Comparison of ENCODE assay signal across 9 mouse cellular contexts in genomic region chr10:111925489-111925860, GRCm38 (mm10). TPM values are rescaled to one million over a fixed set of nuclear protein-coding genes. Genes with fewer than 3 reads are reported as not detected.
DNase-seq lines count a peak whose midpoint lies in the region; ATAC-seq and TF ChIP-seq lines count a peak whose summit lies in the region.
"Had no signal": no experiment of that assay in that cellular context is flagged by ENCODE, and none has a peak within 500 bp of the region (broad histone marks: within the 10 kb centered on the region; RNA-seq: fewer than 3 reads in every experiment).

No protein-coding gene starts in this region.

- peak; percentile 82 for TF ChIP-seq CTCF in lung, postnatal 0 days (IDR thresholded peaks at IDR 0.05)

- H3K27ac ChIP-seq in hindbrain, embryonic 10.5 days = peak overlapping the region; percentile 85
- H3K27ac ChIP-seq in lung, postnatal 0 days (ENCODE audit: low read length) = no peak overlapping the region
- H3K27ac ChIP-seq: macrophage had no signal

- WGBS in hindbrain, embryonic 10.5 days = 2% methylated on average over 10 of the region's 10 CpGs
- 3% methylated on average over 10 of the region's 10 CpGs for WGBS in lung, postnatal 0 days

- H3K36me3 ChIP-seq in hindbrain, embryonic 10.5 days = no peaks in the 10 kb centered on the region
- H3K36me3 ChIP-seq in lung, postnatal 0 days (ENCODE audit: insufficient read depth, low read length) = no peaks in the 10 kb centered on the region

- peak overlapping the region; percentile 41 for H3K4me2 ChIP-seq in lung, postnatal 0 days (replicated peaks; ENCODE audit: low read depth, low read length)

- peaks cover 14% of the 10 kb centered on the region for H3K27me3 ChIP-seq in hindbrain, embryonic 10.5 days (ENCODE audit: insufficient read depth, poor library complexity, severe bottlenecking)
- no peaks in the 10 kb centered on the region for H3K27me3 ChIP-seq in lung, postnatal 0 days (replicated peaks; ENCODE audit: insufficient read depth, low read length)

- peaks cover 41% of the 10 kb centered on the region for H3K4me1 ChIP-seq in hindbrain, embryonic 10.5 days (replicated peaks)
- H3K4me1 ChIP-seq in lung, postnatal 0 days (ENCODE audit: insufficient read depth, low read depth, low read length) = no peaks in the 10 kb centered on the region

- peak overlapping the region; percentile 18; the same call in 1 of the 2 replicates for H3K4me3 ChIP-seq in hindbrain, embryonic 10.5 days
- no peak overlapping the region for H3K4me3 ChIP-seq in lung, postnatal 0 days (ENCODE audit: low read depth, low read length)

- ATAC-seq in lung, postnatal 0 days = peak; percentile 67

- no peaks in the 10 kb centered on the region for H3K9me3 ChIP-seq in hindbrain, embryonic 10.5 days
- no peaks in the 10 kb centered on the region for H3K9me3 ChIP-seq in lung, postnatal 0 days (ENCODE audit: low read length)

- H3K9ac ChIP-seq in lung, postnatal 0 days (replicated peaks; ENCODE audit: low read depth) = no peak overlapping the region

- TF ChIP-seq EP300 in lung, postnatal 0 days (IDR thresholded peaks at IDR 0.05) = peak; percentile 64

- peak; percentile 67 for DNase-seq in MEL-GATA-1-ER (ENCODE audit: extremely low read depth, low read depth)
- peak; percentile 89 for DNase-seq in cerebellum, adult 9-10 months
- peak; percentile 67 to 99 for DNase-seq in frontal cortex, adult 2 months (ENCODE audit: extremely low spot score in 1 of 2, low spot score in 1 of 2)
- peak; percentile 91 for DNase-seq in hindbrain, embryonic 10.5 days (ENCODE audit: low spot score)
- DNase-seq in layer of hippocampus, adult 8-10 months (ENCODE audit: low spot score in 2 of 2) = peak; percentile 73 to 92
- DNase-seq in lung, postnatal 0 days (ENCODE audit: low spot score) = peak; percentile 90
- peak; percentile 57 for DNase-seq in retina, adult 2 months (ENCODE audit: low read depth, low spot score)
- peak; percentile 72 to 83 for DNase-seq in thymus, postnatal 36 days

RNA-seq across cellular contexts. Expression of gene Krr1, which starts 47.0 kb away (rescaled TPM):
- polyA plus RNA-seq in frontal cortex, adult 2 months (2012; rRNA removed) = 26.4 and 30.3 TPM in 2 replicates
- polyA plus RNA-seq in hindbrain, embryonic 10.5 days (2016; fragmentation: Nextera tagmentation; extraction: Ambion mirVana) = 42.9 and 55.4 TPM in 2 replicates
- total RNA-seq in layer of hippocampus, adult 8-10 months (2022) = 10 to 100 TPM; 36.2 to 39.6 (median 37.4) TPM
- 18.6 and 20.6 TPM in 2 replicates for polyA plus RNA-seq in lung, postnatal 0 days (2015; fragmentation: Nextera tagmentation; extraction: Ambion mirVana)
